Mouse (Mus musculus): ENCODE data around the gene Cic. TPM values are rescaled to one million over a fixed set of nuclear protein-coding genes. Genes with fewer than 3 reads are reported as not detected.

Gene Cic
- polyA plus RNA-seq (2015; fragmentation: Nextera tagmentation; extraction: Ambion mirVana): 53.2 and 54.4 TPM in 2 replicates

DNA sequence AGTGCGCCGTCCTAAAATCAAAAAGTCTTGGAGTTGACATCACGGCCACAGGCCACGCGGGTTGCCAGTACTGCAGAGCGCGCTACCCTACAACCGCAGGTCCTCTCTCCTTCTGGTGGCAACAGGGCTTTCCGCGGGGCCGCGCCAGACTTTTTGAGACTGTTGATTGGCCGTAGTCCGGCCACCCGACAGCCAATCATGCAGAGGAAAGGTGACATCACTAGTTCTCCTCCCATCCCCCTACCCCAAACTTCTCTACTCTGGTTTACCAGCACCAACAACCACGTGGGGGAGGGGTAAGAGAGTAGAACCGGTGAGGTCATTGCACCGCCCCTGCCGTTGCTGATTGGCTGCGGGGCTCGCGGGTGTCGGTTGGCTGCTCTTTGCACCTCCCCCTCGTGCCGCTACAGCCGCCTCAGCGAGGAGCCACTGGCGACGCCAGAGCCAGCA is at the start of gene Cic:
Gene Cic (plus strand): TSS at position 404 of the 450 bp plus-strand sequence.
- ATAC-seq (replicated peaks): peak; percentile 87
- peaks cover 23% of the 10 kb centered on the region for H3K4me1 ChIP-seq
- peak within 1 kb of the TSS; percentile 92 for H3K27ac ChIP-seq (replicated peaks)
- peaks cover 8% of the 10 kb centered on the region; the same call in 1 of the 2 replicates for H3K36me3 ChIP-seq
- WGBS: under 1% methylated on average over 29 of the region's 29 CpGs
- H3K27me3 ChIP-seq: no peaks in the 10 kb centered on the region
- peak within 1 kb of the TSS; percentile 68 for H3K4me2 ChIP-seq (replicated peaks)
- peak within 1 kb of the TSS; percentile 69 for H3K9ac ChIP-seq (replicated peaks)
- H3K9me3 ChIP-seq: no peaks in the 10 kb centered on the region
- peak within 1 kb of the TSS; percentile 65 for H3K4me3 ChIP-seq

DNA sequence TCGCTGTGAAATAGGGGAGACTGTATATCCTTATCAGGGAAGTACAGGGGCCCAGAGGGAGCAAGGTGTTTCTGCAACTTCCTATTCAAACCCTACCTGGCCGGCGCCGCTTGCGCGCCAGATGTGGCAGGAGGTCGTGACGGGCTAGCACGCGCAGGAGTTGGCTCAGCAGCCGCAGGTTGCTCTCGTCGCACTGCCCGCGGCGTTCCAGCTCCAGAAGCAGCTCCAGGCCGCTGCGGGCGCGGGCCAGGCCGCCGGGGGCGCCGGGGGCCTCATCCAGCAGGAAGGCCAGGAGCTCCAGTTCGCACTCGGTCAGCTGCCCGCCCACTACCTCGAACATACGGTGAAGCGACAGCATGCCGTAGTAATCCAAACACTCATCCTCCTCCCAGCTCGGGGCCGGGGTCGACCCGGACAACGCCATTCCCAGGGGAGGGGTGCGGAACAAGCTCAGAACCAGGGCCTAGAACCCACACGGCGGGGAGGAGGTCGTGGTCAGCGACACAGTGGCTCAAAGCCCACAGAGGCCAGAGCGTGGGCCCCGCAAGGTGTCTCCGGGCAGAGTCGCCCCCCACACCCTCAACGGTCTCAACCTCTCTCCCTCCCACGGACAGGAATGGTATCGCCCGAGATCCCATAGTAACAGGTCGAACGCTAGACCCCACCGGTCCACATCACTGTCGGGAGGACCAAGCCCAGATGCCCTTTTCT is 48.6 kb upstream of the Cic start:
- no peaks in the 10 kb centered on the region for H3K9me3 ChIP-seq
- ATAC-seq (replicated peaks): no peak
- H3K4me3 ChIP-seq: peak overlapping the region; percentile 63
- H3K4me1 ChIP-seq: peaks cover 35% of the 10 kb centered on the region
- H3K4me2 ChIP-seq (replicated peaks): peak overlapping the region; percentile 73
- 0 out of 2 replicates have a peak, but pooled peaks cover 9% of the 10 kb centered on the region for H3K36me3 ChIP-seq
- WGBS: under 1% methylated on average over 53 of the region's 53 CpGs
- H3K27me3 ChIP-seq: no peaks in the 10 kb centered on the region
- peak overlapping the region; percentile 91; the same call in 1 of the 2 replicates for H3K27ac ChIP-seq (replicated peaks)
- peak overlapping the region; percentile 57 for H3K9ac ChIP-seq (replicated peaks)

DNA sequence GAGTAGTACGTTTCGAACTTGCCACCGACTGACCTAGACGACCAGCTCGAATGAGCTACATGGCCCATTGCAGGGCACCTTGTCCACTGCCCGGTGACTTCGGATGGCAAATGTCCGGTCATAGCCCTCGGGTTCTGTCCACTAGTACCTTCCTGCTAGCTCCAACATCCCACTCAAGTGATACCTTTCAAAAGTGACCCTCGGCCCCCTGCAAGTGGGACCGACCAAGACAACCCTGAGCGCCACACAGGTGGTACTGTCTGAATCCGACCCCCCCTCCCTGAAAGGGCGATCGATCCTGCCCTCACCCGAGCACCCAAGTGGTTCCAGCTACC is 48.1 kb upstream of the Cic start:
- peaks cover 35% of the 10 kb centered on the region for H3K4me1 ChIP-seq
- ATAC-seq (replicated peaks): peak; percentile 23
- under 1% methylated on average over 16 of the region's 16 CpGs for WGBS
- no peaks in the 10 kb centered on the region for H3K9me3 ChIP-seq
- H3K4me2 ChIP-seq (replicated peaks): peak overlapping the region; percentile 73
- H3K27me3 ChIP-seq: no peaks in the 10 kb centered on the region
- peak overlapping the region; percentile 63 for H3K4me3 ChIP-seq
- peak overlapping the region; percentile 91; the same call in 1 of the 2 replicates for H3K27ac ChIP-seq (replicated peaks)
- H3K9ac ChIP-seq (replicated peaks): peak overlapping the region; percentile 57
- peaks cover 4% of the 10 kb centered on the region; the same call in 1 of the 2 replicates for H3K36me3 ChIP-seq

GRCm38 (mm10) chr7:25219756-25220456 is 47.6 kb upstream of the Cic start:
- H3K27ac ChIP-seq (replicated peaks): peak overlapping the region; percentile 91
- 2% methylated on average over 31 of the region's 31 CpGs for WGBS
- H3K4me3 ChIP-seq: peak overlapping the region; percentile 63
- H3K27me3 ChIP-seq: no peaks in the 10 kb centered on the region
- H3K9me3 ChIP-seq: no peaks in the 10 kb centered on the region
- ATAC-seq (replicated peaks): peak; percentile 62
- H3K4me1 ChIP-seq: peaks cover 35% of the 10 kb centered on the region
- H3K4me2 ChIP-seq (replicated peaks): peak overlapping the region; percentile 73
- H3K9ac ChIP-seq (replicated peaks): peak overlapping the region; percentile 69
- peaks cover 3% of the 10 kb centered on the region; the same call in 1 of the 2 replicates for H3K36me3 ChIP-seq

DNA sequence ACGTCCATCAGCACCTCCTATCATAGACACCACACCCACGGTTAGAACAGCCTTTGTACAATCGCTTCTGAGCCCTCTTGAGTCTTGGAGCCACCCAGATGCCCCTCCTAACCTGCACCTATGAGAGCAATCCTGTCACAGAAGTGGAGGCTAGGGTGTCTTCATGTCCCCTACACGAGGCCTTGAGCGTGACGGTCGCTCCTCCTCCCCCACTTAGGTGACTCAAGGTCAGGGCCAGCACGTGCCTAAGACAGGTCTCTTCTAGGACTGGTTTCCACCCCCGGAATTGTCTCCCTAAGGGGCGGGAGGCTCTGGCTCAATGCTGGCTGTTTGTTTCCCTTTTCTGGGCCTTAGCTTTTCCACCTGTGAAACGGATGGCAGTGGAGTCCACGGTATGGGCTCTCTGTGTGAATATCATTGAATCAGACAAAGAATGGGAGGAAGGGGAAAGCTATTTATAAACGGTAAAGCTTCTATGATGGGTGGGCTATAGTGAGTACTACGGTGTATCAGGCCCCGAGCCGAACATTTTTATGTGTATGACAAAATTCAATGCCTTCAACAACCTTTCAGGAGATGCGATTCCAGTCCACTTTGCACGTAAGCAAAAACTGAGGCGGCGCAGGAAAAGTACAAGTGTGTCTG is 46.9 kb upstream of the Cic start, which contains the start of gene Dedd2:
Gene Dedd2 (minus strand): TSS at position 159 of the 645 bp plus-strand sequence.
- no peaks in the 10 kb centered on the region for H3K9me3 ChIP-seq
- peak within 1 kb of the TSS; percentile 63 for H3K4me3 ChIP-seq
- no peaks in the 10 kb centered on the region for H3K27me3 ChIP-seq
- peak within 1 kb of the TSS; percentile 73 for H3K4me2 ChIP-seq (replicated peaks)
- WGBS: 7% methylated on average over 20 of the region's 20 CpGs
- no peak for ATAC-seq (replicated peaks)
- peak within 1 kb of the TSS; percentile 69 for H3K9ac ChIP-seq (replicated peaks)
- peaks cover 35% of the 10 kb centered on the region for H3K4me1 ChIP-seq
- H3K36me3 ChIP-seq: peaks cover 8% of the 10 kb centered on the region
- peak within 1 kb of the TSS; percentile 91 for H3K27ac ChIP-seq (replicated peaks)

GRCm38 (mm10) chr7:25221102-25221883 is 46.2 kb upstream of the Cic start, which contains the start of gene Zfp526:
Gene Zfp526, plus strand, starts transcription at chr7:25221425.
- Histone ChIP-seq H3K36me3 (peaks cover 15% of the 10 kb centered on the region), H3K27me3 (no peaks in the 10 kb centered on the region), H3K9ac (replicated peaks) (peak within 1 kb of the TSS; percentile 69), H3K9me3 (no peaks in the 10 kb centered on the region), H3K4me1 (peaks cover 35% of the 10 kb centered on the region), H3K4me2 (replicated peaks) (peak within 1 kb of the TSS; percentile 73), H3K4me3 (peak within 1 kb of the TSS; percentile 63), H3K27ac (replicated peaks) (peak within 1 kb of the TSS; percentile 91)
- peak; percentile 97 for ATAC-seq (replicated peaks)
- WGBS: under 1% methylated on average over 44 of the region's 45 CpGs

GRCm38 (mm10) chr7:25222275-25222967 is 45.1 kb upstream of the Cic start:
- H3K4me2 ChIP-seq (replicated peaks): peak overlapping the region; percentile 73
- peak overlapping the region; percentile 63 for H3K4me3 ChIP-seq
- H3K9me3 ChIP-seq: no peaks in the 10 kb centered on the region
- H3K36me3 ChIP-seq: peaks cover 26% of the 10 kb centered on the region
- no peak for ATAC-seq (replicated peaks)
- H3K9ac ChIP-seq (replicated peaks): peak overlapping the region; percentile 69; the same call in 1 of the 2 replicates
- no peaks in the 10 kb centered on the region for H3K27me3 ChIP-seq
- no peak overlapping the region for H3K27ac ChIP-seq (replicated peaks)
- 84% methylated on average over 10 of the region's 10 CpGs for WGBS
- H3K4me1 ChIP-seq: peaks cover 35% of the 10 kb centered on the region

DNA sequence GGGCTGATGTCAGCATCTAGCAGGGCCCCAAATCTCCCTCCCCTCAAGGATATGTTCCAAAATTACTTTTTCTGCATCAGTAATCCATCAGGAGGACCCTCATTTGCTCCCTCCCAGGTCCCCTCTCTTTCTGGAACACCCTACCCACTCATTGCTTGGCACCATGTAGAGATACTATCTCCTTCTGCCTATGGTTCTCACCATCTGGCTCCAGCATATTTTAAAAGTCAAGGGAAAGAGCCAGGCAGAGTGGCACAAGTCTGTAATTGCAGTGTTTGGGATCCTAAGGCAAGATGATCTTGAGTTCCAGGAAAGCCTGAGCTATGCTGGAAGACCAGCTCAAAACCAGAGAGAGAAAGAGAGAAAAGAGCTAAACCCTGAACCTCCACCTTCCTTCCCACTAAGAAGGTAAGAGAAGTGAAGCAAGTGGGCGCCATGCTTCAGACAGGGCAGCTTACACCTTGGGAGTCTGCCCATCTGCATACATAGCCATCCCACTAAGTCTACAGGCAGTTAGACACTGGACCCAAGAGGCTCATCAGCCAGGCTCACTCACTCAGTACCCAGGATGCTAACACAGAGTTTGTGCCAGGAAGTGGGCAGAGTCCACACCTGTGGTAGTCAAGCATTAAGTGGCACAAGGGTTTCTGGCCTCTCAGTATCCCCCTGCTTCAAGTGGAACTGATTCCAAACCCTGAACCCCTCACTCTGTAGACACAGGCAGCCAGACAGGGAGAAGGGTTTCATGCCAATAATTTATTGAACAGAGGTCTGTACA is 39.8 kb upstream of the Cic start:
- no peaks in the 10 kb centered on the region for H3K27me3 ChIP-seq
- H3K4me3 ChIP-seq: no peak overlapping the region
- WGBS: 100% methylated on average over 1 of the region's 1 CpGs
- peaks cover 77% of the 10 kb centered on the region for H3K36me3 ChIP-seq
- no peak overlapping the region for H3K4me2 ChIP-seq (replicated peaks)
- no peak overlapping the region for H3K27ac ChIP-seq (replicated peaks)
- ATAC-seq (replicated peaks): no peak
- no peak overlapping the region for H3K9ac ChIP-seq (replicated peaks)
- no peaks in the 10 kb centered on the region for H3K9me3 ChIP-seq
- H3K4me1 ChIP-seq: no peaks in the 10 kb centered on the region; the same call in 1 of the 2 replicates

- no peak overlapping the region for H3K27ac ChIP-seq (replicated peaks)
- 88% methylated on average over 9 of the region's 9 CpGs for WGBS
- H3K4me3 ChIP-seq: no peak overlapping the region
- H3K9ac ChIP-seq (replicated peaks): no peak overlapping the region
- peaks cover 6% of the 10 kb centered on the region for H3K4me1 ChIP-seq
- no peak overlapping the region for H3K4me2 ChIP-seq (replicated peaks)
- H3K9me3 ChIP-seq: no peaks in the 10 kb centered on the region
- H3K27me3 ChIP-seq: no peaks in the 10 kb centered on the region
- H3K36me3 ChIP-seq: peaks cover 81% of the 10 kb centered on the region
- no peak for ATAC-seq (replicated peaks)
These were observed 36.7 kb upstream of the Cic start for GRCm38 (mm10) chr7:25230690-25231285.

DNA sequence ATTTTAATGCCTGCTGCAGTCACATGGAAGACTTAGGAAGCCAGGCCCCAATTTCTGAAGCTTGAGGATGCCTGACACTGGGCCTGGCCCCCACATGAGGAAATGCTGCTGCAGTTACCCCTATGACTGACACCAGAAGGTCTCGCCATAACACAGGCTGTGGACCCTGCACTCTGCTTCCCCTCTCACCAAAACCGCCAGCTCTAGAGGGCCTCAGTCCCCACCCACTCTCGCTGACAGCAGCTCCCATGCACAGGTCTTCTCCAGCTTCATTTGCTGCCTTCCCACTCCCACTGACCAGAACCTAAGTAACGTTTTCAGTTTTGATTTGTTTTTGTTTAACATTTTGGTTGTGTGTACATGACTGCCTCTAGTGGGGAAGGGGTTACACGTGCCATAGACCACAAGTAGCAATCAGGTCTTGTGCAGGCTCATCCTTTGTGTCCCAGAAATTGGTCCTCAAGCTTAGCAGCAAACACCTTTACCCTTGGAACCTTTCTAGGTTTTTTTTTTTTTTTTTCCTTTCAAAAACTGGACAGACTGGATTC is 35.3 kb upstream of the Cic start:
- no peak overlapping the region for H3K4me3 ChIP-seq
- peaks cover 20% of the 10 kb centered on the region for H3K4me1 ChIP-seq
- H3K4me2 ChIP-seq (replicated peaks): no peak overlapping the region
- no peak overlapping the region for H3K9ac ChIP-seq (replicated peaks)
- ATAC-seq (replicated peaks): no peak
- no peaks in the 10 kb centered on the region for H3K9me3 ChIP-seq
- WGBS: 66% methylated on average over 5 of the region's 5 CpGs
- H3K27ac ChIP-seq (replicated peaks): no peak overlapping the region
- no peaks in the 10 kb centered on the region for H3K27me3 ChIP-seq
- H3K36me3 ChIP-seq: peaks cover 67% of the 10 kb centered on the region

Measured in forebrain, embryonic 15.5 days (tissue).